Mouse (Mus musculus): Measurements from ENCODE around the gene Klhdc8a. TPM values are rescaled to one million over a fixed set of nuclear protein-coding genes. Genes with fewer than 3 reads are reported as not detected.
A peak's percentile ranks its signal among the peaks of the same experiment; 100 is the strongest.
"Not testable (repeated sequence)": the region's sequence is repeated elsewhere in the genome, so short reads cannot be mapped to it uniquely, and the experiment has no call there.

Gene Klhdc8a
- polyA plus RNA-seq, 1 experiment from 2014 or later = 0.56 TPM

GRCm38 (mm10) chr1:132346134-132346851 lies 47.9 kb downstream of the Klhdc8a start:
- Histone ChIP-seq H3K9ac (ENCODE audit: low read depth, low read length) (no peak overlapping the region), H3K4me2 (no peak overlapping the region), H3K4me3 (ENCODE audit: low read depth, low read length) (no peak overlapping the region), H3K36me3 (ENCODE audit: control insufficient read depth, insufficient read depth, low read length) (no peaks in the 10 kb centered on the region), H3K9me3 (replicated peaks; ENCODE audit: control insufficient read depth, low read length) (0 out of 2 replicates have a peak, but pooled peaks cover 3% of the 10 kb centered on the region), H3K4me1 (ENCODE audit: control insufficient read depth, insufficient read depth, low read length) (peaks cover 14% of the 10 kb centered on the region), H3K27ac (ENCODE audit: low read depth, low read length) (no peak overlapping the region), H3K27me3 (ENCODE audit: control insufficient read depth, insufficient read depth, low read length) (no peaks in the 10 kb centered on the region)
- no peak; the same call in 1 of the 2 replicates for ATAC-seq (replicated peaks; ENCODE audit: insufficient number of reproducible peaks, low FRiP score, low TSS enrichment)
- WGBS (ENCODE audit: insufficient replicate concordance) = 53% methylated on average over 12 of the region's 12 CpGs

DNA sequence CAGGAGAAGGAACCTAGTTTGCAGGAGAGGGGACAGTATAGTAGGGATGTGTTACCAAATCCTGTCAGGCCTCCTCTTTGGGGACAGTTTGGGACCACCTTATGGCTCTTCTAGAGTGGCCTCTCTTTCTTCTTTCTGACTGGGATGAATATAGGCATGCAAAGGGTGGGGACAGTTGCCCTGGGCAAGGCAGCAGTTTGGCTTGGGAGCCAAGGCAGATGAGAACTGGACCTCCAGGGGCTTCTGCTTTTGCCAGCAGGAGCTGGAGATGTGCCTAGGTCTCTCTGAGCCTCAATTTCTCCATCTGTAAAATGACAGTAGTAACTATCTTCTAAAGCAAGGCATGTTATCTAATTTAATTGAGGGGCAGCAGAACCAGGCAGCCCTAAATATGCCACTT lies 48.5 kb downstream of the Klhdc8a start:
- Histone ChIP-seq H3K27ac (ENCODE audit: low read depth, low read length) (no peak overlapping the region), H3K9ac (ENCODE audit: low read depth, low read length) (no peak overlapping the region), H3K4me1 (ENCODE audit: control insufficient read depth, insufficient read depth, low read length) (peaks cover 12% of the 10 kb centered on the region), H3K36me3 (ENCODE audit: control insufficient read depth, insufficient read depth, low read length) (no peaks in the 10 kb centered on the region), H3K9me3 (replicated peaks; ENCODE audit: control insufficient read depth, low read length) (0 out of 2 replicates have a peak, but pooled peaks cover 3% of the 10 kb centered on the region), H3K27me3 (ENCODE audit: control insufficient read depth, insufficient read depth, low read length) (no peaks in the 10 kb centered on the region), H3K4me2 (no peak overlapping the region), H3K4me3 (ENCODE audit: low read depth, low read length) (no peak overlapping the region)
- ATAC-seq (replicated peaks; ENCODE audit: insufficient number of reproducible peaks, low FRiP score, low TSS enrichment) = no peak

DNA sequence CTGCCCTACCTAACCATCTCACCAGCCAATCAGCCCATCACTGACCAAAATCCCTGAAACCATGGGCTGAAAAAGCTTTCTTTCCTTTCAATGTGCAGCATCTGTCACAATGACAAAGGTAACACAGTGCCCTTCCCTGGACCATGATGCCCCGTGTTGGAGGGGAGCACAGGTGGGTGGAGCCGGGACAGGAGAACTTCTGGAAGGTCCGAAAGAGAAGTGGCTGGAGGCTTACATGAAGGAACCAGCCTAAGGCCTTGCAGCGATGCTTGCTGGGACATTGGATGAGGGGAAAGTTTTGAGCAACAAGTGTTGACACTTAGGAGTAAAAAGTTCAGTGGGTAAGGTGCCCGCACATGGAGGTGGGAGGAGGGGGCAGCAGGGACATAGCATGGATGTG lies 50.0 kb downstream of the Klhdc8a start:
- 82% methylated on average over 5 of the region's 5 CpGs for WGBS (ENCODE audit: insufficient replicate concordance)
- H3K36me3 ChIP-seq (ENCODE audit: control insufficient read depth, insufficient read depth, low read length) = no peaks in the 10 kb centered on the region

GRCm38 (mm10) chr1:132349049-132349448 lies 50.6 kb downstream of the Klhdc8a start:
- H3K9ac ChIP-seq (ENCODE audit: low read depth, low read length); ATAC-seq (replicated peaks; ENCODE audit: insufficient number of reproducible peaks, low FRiP score, low TSS enrichment); H3K4me3 ChIP-seq (ENCODE audit: low read depth, low read length); H3K4me2 ChIP-seq; H3K36me3 ChIP-seq (ENCODE audit: control insufficient read depth, insufficient read depth, low read length); H3K9me3 ChIP-seq (replicated peaks; ENCODE audit: control insufficient read depth, low read length); H3K27me3 ChIP-seq (ENCODE audit: control insufficient read depth, insufficient read depth, low read length); H3K27ac ChIP-seq (ENCODE audit: low read depth, low read length): not testable (repeated sequence)
- H3K4me1 ChIP-seq (ENCODE audit: control insufficient read depth, insufficient read depth, low read length) = peaks cover 15% of the 10 kb centered on the region

More for the DNA sequence above, 50.0 kb downstream of the Klhdc8a start:
- ATAC-seq (replicated peaks; ENCODE audit: insufficient number of reproducible peaks, low FRiP score, low TSS enrichment) = no peak
- H3K9ac ChIP-seq (ENCODE audit: low read depth, low read length) = no peak overlapping the region
- H3K4me2 ChIP-seq = no peak overlapping the region
- H3K9me3 ChIP-seq (replicated peaks; ENCODE audit: control insufficient read depth, low read length) = 0 out of 2 replicates have a peak, but pooled peaks cover 3% of the 10 kb centered on the region
- no peak overlapping the region for H3K27ac ChIP-seq (ENCODE audit: low read depth, low read length)
- H3K4me3 ChIP-seq (ENCODE audit: low read depth, low read length) = no peak overlapping the region
- no peaks in the 10 kb centered on the region for H3K27me3 ChIP-seq (ENCODE audit: control insufficient read depth, insufficient read depth, low read length)
- peaks cover 12% of the 10 kb centered on the region for H3K4me1 ChIP-seq (ENCODE audit: control insufficient read depth, insufficient read depth, low read length)

GRCm38 (mm10) chr1:132349601-132350000 lies 51.2 kb downstream of the Klhdc8a start:
- ATAC-seq (replicated peaks; ENCODE audit: insufficient number of reproducible peaks, low FRiP score, low TSS enrichment); H3K4me2 ChIP-seq; H3K9me3 ChIP-seq (replicated peaks; ENCODE audit: control insufficient read depth, low read length); H3K36me3 ChIP-seq (ENCODE audit: control insufficient read depth, insufficient read depth, low read length); H3K4me3 ChIP-seq (ENCODE audit: low read depth, low read length); H3K27me3 ChIP-seq (ENCODE audit: control insufficient read depth, insufficient read depth, low read length); H3K9ac ChIP-seq (ENCODE audit: low read depth, low read length); H3K27ac ChIP-seq (ENCODE audit: low read depth, low read length): not testable (repeated sequence)
- H3K4me1 ChIP-seq (ENCODE audit: control insufficient read depth, insufficient read depth, low read length) = peaks cover 15% of the 10 kb centered on the region
- WGBS (ENCODE audit: insufficient replicate concordance) = 94% methylated on average over 3 of the region's 3 CpGs

GRCm38 (mm10) chr1:132351058-132351457 lies 52.6 kb downstream of the Klhdc8a start:
- Histone ChIP-seq H3K27ac (ENCODE audit: low read depth, low read length) (no peak overlapping the region), H3K4me3 (ENCODE audit: low read depth, low read length) (no peak overlapping the region), H3K9me3 (replicated peaks; ENCODE audit: control insufficient read depth, low read length) (0 out of 2 replicates have a peak, but pooled peaks cover 3% of the 10 kb centered on the region), H3K4me1 (ENCODE audit: control insufficient read depth, insufficient read depth, low read length) (peaks cover 25% of the 10 kb centered on the region), H3K4me2 (no peak overlapping the region), H3K36me3 (ENCODE audit: control insufficient read depth, insufficient read depth, low read length) (no peaks in the 10 kb centered on the region), H3K9ac (ENCODE audit: low read depth, low read length) (no peak overlapping the region), H3K27me3 (ENCODE audit: control insufficient read depth, insufficient read depth, low read length) (no peaks in the 10 kb centered on the region)
- WGBS (ENCODE audit: insufficient replicate concordance) = 96% methylated on average over 4 of the region's 4 CpGs
- no peak for ATAC-seq (replicated peaks; ENCODE audit: insufficient number of reproducible peaks, low FRiP score, low TSS enrichment)

- WGBS (ENCODE audit: insufficient replicate concordance) = 48% methylated on average over 5 of the region's 5 CpGs
- ATAC-seq (replicated peaks; ENCODE audit: insufficient number of reproducible peaks, low FRiP score, low TSS enrichment) = no peak
- 0 out of 2 replicates have a peak, but pooled peaks cover 3% of the 10 kb centered on the region for H3K9me3 ChIP-seq (replicated peaks; ENCODE audit: control insufficient read depth, low read length)
- peaks cover 6% of the 10 kb centered on the region; the same call in 1 of the 2 replicates for H3K36me3 ChIP-seq (ENCODE audit: control insufficient read depth, insufficient read depth, low read length)
- H3K4me1 ChIP-seq (ENCODE audit: control insufficient read depth, insufficient read depth, low read length) = peaks cover 15% of the 10 kb centered on the region
- H3K9ac ChIP-seq (ENCODE audit: low read depth, low read length) = no peak overlapping the region
- H3K4me3 ChIP-seq (ENCODE audit: low read depth, low read length) = no peak overlapping the region
- H3K27me3 ChIP-seq (ENCODE audit: control insufficient read depth, insufficient read depth, low read length) = no peaks in the 10 kb centered on the region
- no peak overlapping the region for H3K4me2 ChIP-seq
- H3K27ac ChIP-seq (ENCODE audit: low read depth, low read length) = no peak overlapping the region
These were observed 55.0 kb downstream of the Klhdc8a start for GRCm38 (mm10) chr1:132353389-132353788.

- Histone ChIP-seq H3K4me3 (ENCODE audit: low read depth, low read length) (no peak overlapping the region), H3K27me3 (ENCODE audit: control insufficient read depth, insufficient read depth, low read length) (no peaks in the 10 kb centered on the region), H3K27ac (ENCODE audit: low read depth, low read length) (no peak overlapping the region), H3K9me3 (replicated peaks; ENCODE audit: control insufficient read depth, low read length) (0 out of 2 replicates have a peak, but pooled peaks cover 3% of the 10 kb centered on the region), H3K9ac (ENCODE audit: low read depth, low read length) (no peak overlapping the region), H3K4me2 (no peak overlapping the region), H3K4me1 (ENCODE audit: control insufficient read depth, insufficient read depth, low read length) (peaks cover 15% of the 10 kb centered on the region), H3K36me3 (ENCODE audit: control insufficient read depth, insufficient read depth, low read length) (peaks cover 14% of the 10 kb centered on the region)
- WGBS (ENCODE audit: insufficient replicate concordance) = 78% methylated on average over 9 of the region's 9 CpGs
- no peak for ATAC-seq (replicated peaks; ENCODE audit: insufficient number of reproducible peaks, low FRiP score, low TSS enrichment)
These were observed 55.8 kb downstream of the Klhdc8a start for GRCm38 (mm10) chr1:132354234-132354633.

DNA sequence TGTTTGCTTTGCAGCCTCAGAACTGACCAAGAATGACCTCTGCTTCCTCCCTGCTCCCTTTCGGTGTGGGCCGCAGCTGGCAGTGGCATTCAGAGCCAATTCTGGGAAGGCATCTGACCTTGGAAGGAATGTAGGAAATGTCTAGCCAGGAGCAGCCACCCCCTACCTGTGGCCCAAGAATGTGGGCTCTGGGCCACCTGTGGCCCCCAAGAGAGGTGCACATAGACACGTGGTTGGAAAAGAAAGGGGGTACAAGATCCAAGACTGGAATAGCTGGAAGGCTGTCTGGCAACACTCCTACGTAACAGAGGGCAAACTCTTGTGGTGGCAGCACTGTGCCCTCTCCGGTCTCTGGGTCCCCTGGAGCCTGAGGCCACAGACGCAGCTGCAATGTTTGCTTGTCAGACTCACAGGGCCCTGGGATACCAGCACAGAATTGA lies 56.8 kb downstream of the Klhdc8a start:
- H3K4me3 ChIP-seq (ENCODE audit: low read depth, low read length) = no peak overlapping the region
- 0 out of 2 replicates have a peak, but pooled peaks cover 3% of the 10 kb centered on the region for H3K9me3 ChIP-seq (replicated peaks; ENCODE audit: control insufficient read depth, low read length)
- H3K36me3 ChIP-seq (ENCODE audit: control insufficient read depth, insufficient read depth, low read length) = peaks cover 22% of the 10 kb centered on the region
- no peak overlapping the region for H3K27ac ChIP-seq (ENCODE audit: low read depth, low read length)
- ATAC-seq (replicated peaks; ENCODE audit: insufficient number of reproducible peaks, low FRiP score, low TSS enrichment) = no peak
- H3K4me1 ChIP-seq (ENCODE audit: control insufficient read depth, insufficient read depth, low read length) = peaks cover 15% of the 10 kb centered on the region
- H3K4me2 ChIP-seq = no peak overlapping the region
- peak overlapping the region; percentile 24; the same call in 1 of the 2 replicates for H3K9ac ChIP-seq (ENCODE audit: low read depth, low read length)
- 63% methylated on average over 6 of the region's 6 CpGs for WGBS (ENCODE audit: insufficient replicate concordance)
- no peaks in the 10 kb centered on the region for H3K27me3 ChIP-seq (ENCODE audit: control insufficient read depth, insufficient read depth, low read length)
